Mouse (Mus musculus) E14TG2a.4 (cell line): ENCODE results near the gene Ttc6.
A peak's percentile ranks its signal among the peaks of the same experiment; 100 is the strongest.

Experiments
- CTCF ChIP-seq: conservative IDR thresholded peaks from 2 replicates; pipeline ENCODE4 v1.5.1; 2014; ENCODE audit warnings: low read length
- NANOG ChIP-seq: IDR thresholded peaks from 2 replicates; pipeline ENCODE4 v1.6.1; 2014; ENCODE audit warnings: borderline replicate concordance, low read length, mixed read lengths
- POU5F1 ChIP-seq: IDR thresholded peaks from 2 replicates; pipeline ENCODE4 v1.6.1; 2014; ENCODE audit warnings: low read length, borderline replicate concordance

- peak; percentile 54 for TF ChIP-seq CTCF
- no peak for TF ChIP-seq POU5F1
- no peak for TF ChIP-seq NANOG
These were observed 223.6 kb downstream of the Ttc6 start for GRCm38 (mm10) chr12:57787471-57787870.
